ENCODE assay signal across 8 mouse cellular contexts in the genomic region with DNA sequence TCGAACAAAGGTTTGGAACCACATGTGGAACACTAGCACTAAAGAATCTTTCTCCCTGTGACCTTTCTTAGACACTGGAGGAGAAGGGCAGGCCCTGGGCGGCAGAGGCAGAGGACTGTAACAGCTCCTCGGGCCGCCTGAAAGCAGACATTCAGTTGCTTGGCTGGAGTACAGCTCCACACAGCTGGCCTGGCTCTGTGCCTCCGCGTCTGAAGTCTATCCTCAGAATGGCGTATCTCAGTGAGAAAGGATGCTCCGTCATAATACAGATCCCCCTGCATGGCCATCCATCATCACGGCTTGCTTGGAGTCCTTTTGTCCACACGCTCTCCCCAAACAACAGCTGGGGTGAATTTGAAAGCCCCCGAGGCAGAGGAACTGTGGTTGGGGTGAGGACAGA. TPM values are rescaled to one million over a fixed set of nuclear protein-coding genes. Genes with fewer than 3 reads are reported as not detected.
DNase-seq lines count a peak whose midpoint lies in the region; ATAC-seq lines count a peak whose summit lies in the region.

No protein-coding gene starts in this region.

- ATAC-seq in embryonic facial prominence, embryonic 11.5 days (replicated peaks; ENCODE audit: insufficient number of reproducible peaks, low FRiP score, low TSS enrichment, low read depth): no peak
- peak; percentile 65 for ATAC-seq in neural tube, embryonic 15.5 days (ENCODE audit: low FRiP score)

- no peak overlapping the region for H3K4me3 ChIP-seq in embryonic facial prominence, embryonic 11.5 days (ENCODE audit: low read depth, low read length)
- H3K4me3 ChIP-seq in neural tube, embryonic 15.5 days (replicated peaks): no peak overlapping the region

- peak overlapping the region; percentile 5; the same call in 1 of the 2 replicates for H3K9ac ChIP-seq in embryonic facial prominence, embryonic 11.5 days (replicated peaks; ENCODE audit: low read length)
- 0 out of 2 replicates have a peak overlapping the region, but pooled peaks have one; percentile 21 for H3K9ac ChIP-seq in neural tube, embryonic 15.5 days (replicated peaks)

- peak; percentile 38 to 60 for DNase-seq in adrenal gland, adult (ENCODE audit: inconsistent age in 2 of 2, low spot score in 1 of 2)
- no peak for DNase-seq in adrenal gland, adult 8-10 months
- peak; percentile 31 for DNase-seq in embryonic facial prominence, embryonic 11.5 days (ENCODE audit: low spot score)
- peak; percentile 52 to 88 for DNase-seq in gastrocnemius, postnatal 4 days (ENCODE audit: low spot score in 2 of 2)
- DNase-seq in kidney, adult 8-10 months: peak; percentile 29 to 49
- DNase-seq in left cerebral cortex, postnatal 4 days: peak; percentile 86
- DNase-seq in natural killer cell, adult 2 months (ENCODE audit: low spot score in 2 of 2): no peak

- no peaks in the 10 kb centered on the region for H3K27me3 ChIP-seq in embryonic facial prominence, embryonic 11.5 days (ENCODE audit: control insufficient read depth, insufficient read depth, low read length)
- no peaks in the 10 kb centered on the region for H3K27me3 ChIP-seq in neural tube, embryonic 15.5 days (replicated peaks)

- peaks cover 8% of the 10 kb centered on the region for H3K4me1 ChIP-seq in embryonic facial prominence, embryonic 11.5 days (ENCODE audit: control insufficient read depth, insufficient read depth, low read length)
- H3K4me1 ChIP-seq in neural tube, embryonic 15.5 days: peaks cover 32% of the 10 kb centered on the region

- WGBS in embryonic facial prominence, embryonic 11.5 days: 30% methylated on average over 11 of the region's 11 CpGs
- 30% methylated on average over 11 of the region's 11 CpGs for WGBS in neural tube, embryonic 15.5 days

- no peaks in the 10 kb centered on the region for H3K9me3 ChIP-seq in embryonic facial prominence, embryonic 11.5 days (replicated peaks; ENCODE audit: control insufficient read depth, low read length)
- no peaks in the 10 kb centered on the region for H3K9me3 ChIP-seq in neural tube, embryonic 15.5 days (replicated peaks)

- intact Hi-C loops in left cerebral cortex, postnatal 4 days (cut with DNase I): loop anchor here (10.0 kb wide), 1 partner anchor 89 kb away; no protein-coding TSS in a partner anchor

- 0 out of 2 replicates have a peak overlapping the region, but pooled peaks have one; percentile 22 for H3K27ac ChIP-seq in embryonic facial prominence, embryonic 11.5 days (replicated peaks; ENCODE audit: low read depth, low read length)
- peak overlapping the region; percentile 57 for H3K27ac ChIP-seq in neural tube, embryonic 15.5 days (replicated peaks)

- H3K36me3 ChIP-seq in embryonic facial prominence, embryonic 11.5 days (replicated peaks; ENCODE audit: control insufficient read depth, insufficient read depth, low read depth, low read length): no peaks in the 10 kb centered on the region
- H3K36me3 ChIP-seq in neural tube, embryonic 15.5 days: no peaks in the 10 kb centered on the region

- no peak overlapping the region for H3K4me2 ChIP-seq in embryonic facial prominence, embryonic 11.5 days (ENCODE audit: low read depth, low read length)
- H3K4me2 ChIP-seq in neural tube, embryonic 15.5 days: no peak overlapping the region

RNA-seq across cellular contexts. Expression of gene Zfp957, which starts 41.0 kb away (rescaled TPM):
- total RNA-seq in adrenal gland, adult 8-10 months (2022): under 1 TPM in 1 of 4 experiments, not detected in 3; 0.12 TPM
- polyA plus RNA-seq in embryonic facial prominence, embryonic 11.5 days (2014; fragmentation: Nextera tagmentation; extraction: Ambion mirVana): not detected in 2 replicates
- not detected for total RNA-seq in gastrocnemius, postnatal 4 days (2021)
- not detected for total RNA-seq in left cerebral cortex, postnatal 4 days (2021)
- not detected in 2 replicates for polyA plus RNA-seq in neural tube, embryonic 15.5 days (2015; fragmentation: Nextera tagmentation; extraction: Ambion mirVana)

Comparison
In these comparisons a context has a peak if more than half of its experiments do, and no peak if none do; other contexts are left out.
1. DNase-seq: peak in adrenal gland, adult (2 of 2), embryonic facial prominence, embryonic 11.5 days (single experiment), gastrocnemius, postnatal 4 days (2 of 2), kidney, adult 8-10 months (2 of 2) and left cerebral cortex, postnatal 4 days (single experiment); none in adrenal gland, adult 8-10 months (single experiment) and natural killer cell, adult 2 months (0 of 2).